Mouse (Mus musculus) cerebellum, adult 11 months (tissue): ENCODE measurements around the gene Zswim8.
A peak's percentile ranks its signal among the peaks of the same experiment; 100 is the strongest.

Experiments
- DNase-seq: peaks from one replicate; pipeline ENCODE4 v3.0.0; 2022

Gene Zswim8

GRCm38 (mm10) chr14:20733041-20733951 lies 25.9 kb downstream of the Zswim8 start:
- no peak for DNase-seq

- peak; percentile 87 for DNase-seq
Observed at GRCm38 (mm10) chr14:20733952-20734774, 26.8 kb downstream of the Zswim8 start, which contains the start of gene Ndst2. Ndst2 (minus strand) TSS chr14:20734562.

DNA sequence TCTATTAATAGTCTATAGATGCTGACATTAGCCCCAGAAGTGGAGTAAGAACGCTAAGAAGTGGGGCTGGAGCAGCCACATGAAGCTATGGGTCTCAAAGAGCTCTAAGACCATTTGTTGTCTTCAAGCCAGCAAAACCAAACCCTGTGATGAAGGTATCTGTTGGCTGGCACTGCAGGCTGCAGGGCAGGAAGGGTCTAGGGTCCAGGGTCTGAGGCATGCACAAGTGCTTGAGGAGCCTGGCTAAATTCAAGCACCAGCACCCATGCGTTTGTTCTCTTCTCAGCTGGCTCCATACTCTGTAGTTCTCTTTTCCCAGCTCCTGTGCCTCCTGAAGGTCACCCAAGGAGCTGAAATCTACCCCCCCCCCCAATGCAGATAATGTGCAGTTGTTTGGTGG lies 27.7 kb downstream of the Zswim8 start:
- no peak for DNase-seq

- no peak for DNase-seq
Observed at GRCm38 (mm10) chr14:20735892-20736390, 28.6 kb downstream of the Zswim8 start.

DNA sequence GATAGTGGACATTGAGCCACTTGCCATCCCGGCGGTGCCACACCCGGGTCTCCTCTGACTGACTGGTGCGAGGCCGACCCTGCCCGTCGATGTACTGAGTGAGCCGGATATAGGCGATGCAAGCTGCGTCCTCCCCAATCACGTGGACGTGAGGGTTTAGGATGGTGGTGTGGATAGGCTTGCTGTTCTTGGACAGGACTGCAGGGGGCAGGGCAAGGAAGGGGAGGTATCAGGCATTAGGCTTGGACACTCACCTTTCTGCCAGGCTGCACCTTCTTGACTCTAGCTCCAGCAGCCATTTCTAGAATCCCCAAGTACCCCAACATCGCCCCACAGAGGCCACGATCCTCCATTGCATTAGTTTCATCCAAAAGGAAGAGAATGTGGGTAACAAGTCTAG lies 30.0 kb downstream of the Zswim8 start:
- peak; percentile 53 for DNase-seq

GRCm38 (mm10) chr14:20738511-20738910 lies 31.2 kb downstream of the Zswim8 start:
- DNase-seq: no peak

- DNase-seq: no peak
Observed at GRCm38 (mm10) chr14:20741301-20741700, 33.9 kb downstream of the Zswim8 start.

DNA sequence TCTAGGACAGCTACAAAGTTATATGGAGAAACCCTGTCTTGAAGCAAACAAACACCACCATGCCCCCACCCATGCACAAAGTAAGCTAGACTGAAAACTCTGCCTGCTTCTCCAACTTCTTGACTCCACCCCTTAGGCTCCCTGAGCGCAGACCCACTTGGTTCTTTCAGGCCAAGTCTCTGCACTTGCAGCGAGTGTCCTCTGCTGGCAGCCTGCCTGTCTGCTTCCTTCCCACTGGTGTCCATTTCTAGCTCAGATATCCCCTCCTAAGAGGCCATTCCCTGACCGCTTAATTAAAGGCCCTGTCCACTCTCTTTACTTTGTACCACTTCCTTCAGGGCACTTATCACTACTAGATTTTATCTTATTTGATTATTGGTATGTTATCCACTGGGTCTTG lies 36.3 kb downstream of the Zswim8 start:
- DNase-seq: no peak

DNA sequence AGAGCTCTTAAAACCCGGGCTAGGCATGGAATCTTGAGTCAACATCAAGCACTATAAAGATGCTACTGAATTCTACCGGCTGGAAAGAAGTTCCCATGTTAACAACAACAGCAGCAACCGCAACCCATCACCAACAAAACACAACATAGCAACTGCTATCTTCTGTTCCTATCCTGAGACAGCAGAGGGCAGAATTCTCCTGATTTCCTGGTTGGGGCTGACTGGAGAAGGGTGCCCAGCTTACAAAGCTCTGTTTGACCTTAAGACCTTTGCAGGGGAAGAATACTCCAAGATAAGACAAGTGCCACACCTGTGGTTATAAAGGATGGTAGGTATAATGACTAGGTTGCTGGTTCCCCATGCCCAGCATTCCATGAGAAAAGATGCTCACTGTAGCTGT lies 39.6 kb downstream of the Zswim8 start:
- no peak for DNase-seq

DNA sequence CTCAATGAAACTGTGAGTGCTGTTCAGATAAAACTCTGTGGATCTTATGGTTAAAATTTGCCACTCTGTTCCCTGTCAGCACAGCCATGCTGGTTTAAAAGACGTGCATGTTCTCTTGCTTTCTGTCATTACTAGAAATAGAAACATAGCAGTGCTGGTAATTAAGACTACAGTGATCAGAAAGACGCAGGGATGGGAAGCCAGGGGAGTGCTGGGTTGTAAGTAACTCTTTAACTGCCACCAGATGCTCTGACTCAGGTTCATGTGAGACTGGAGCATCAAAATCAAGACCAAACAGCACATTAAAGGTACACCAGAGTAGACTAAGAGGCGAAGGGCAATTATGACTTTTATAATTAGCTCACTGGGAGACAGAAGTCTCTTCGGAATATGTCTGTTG lies 41.0 kb downstream of the Zswim8 start:
- DNase-seq: no peak

DNA sequence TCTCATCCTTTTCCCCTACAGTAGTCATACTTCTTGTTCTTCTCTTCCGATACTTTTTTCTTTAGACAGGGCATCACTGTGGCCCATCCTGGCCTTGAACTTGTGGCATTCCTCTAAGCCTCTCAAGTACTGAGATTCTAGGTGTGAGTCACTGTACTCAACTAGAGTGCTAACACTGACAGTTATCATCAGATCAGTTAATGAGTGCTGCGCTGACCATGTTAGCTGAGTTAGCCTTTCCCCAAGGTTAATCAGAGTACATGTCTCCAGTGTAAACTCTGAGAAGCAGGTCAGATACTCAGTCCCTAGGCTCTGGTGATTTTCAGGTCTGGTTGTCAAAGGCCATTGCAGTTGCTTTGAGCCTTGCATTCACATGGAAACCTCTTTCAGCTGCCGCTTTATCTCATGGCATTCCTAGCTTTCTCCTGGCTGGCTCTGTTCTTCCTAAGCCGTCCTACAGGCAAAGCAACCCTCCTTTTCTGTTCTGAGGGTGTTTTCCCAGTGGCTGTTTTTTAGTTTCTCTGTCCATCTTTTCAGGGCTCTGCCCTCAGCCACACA lies 42.2 kb downstream of the Zswim8 start:
- DNase-seq: no peak

DNA sequence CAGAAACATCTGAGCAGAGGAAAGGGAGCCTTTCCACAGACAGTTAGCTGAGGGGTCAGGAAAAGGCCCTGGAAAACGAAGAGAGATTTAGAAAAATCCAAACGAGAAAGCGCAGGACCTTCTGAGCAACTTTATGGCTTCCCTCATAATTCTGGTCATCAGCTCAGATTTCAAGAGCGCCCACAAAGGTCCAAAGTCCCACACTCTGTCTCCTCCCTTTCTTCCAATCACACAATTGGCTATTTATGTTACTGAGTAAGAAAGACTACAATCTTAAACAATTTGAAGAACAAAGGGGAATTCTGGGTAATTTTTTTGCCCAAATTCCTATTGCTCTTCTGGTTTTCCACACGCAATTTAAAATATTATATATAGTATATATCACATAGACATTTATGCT lies 43.2 kb downstream of the Zswim8 start:
- no peak for DNase-seq

DNA sequence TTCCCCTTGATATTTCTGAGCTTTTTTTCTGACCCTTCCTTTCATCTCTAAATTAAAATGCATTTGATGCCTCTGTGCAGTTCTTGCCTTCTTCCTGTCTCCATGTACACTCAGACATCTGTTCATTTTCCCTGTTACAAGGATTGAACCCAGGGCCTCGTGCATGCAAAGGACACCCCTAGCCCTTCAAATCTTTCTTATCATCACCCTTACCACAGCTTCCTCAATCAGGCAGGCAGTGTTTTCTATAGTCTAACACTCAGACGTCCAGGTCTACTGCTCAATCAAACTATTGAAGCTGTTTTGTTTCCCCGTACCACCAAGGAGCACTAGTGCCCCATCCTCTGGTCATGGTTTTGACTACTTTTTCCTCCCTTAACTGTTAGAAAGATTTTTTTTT lies 46.4 kb downstream of the Zswim8 start:
- DNase-seq: no peak

DNA sequence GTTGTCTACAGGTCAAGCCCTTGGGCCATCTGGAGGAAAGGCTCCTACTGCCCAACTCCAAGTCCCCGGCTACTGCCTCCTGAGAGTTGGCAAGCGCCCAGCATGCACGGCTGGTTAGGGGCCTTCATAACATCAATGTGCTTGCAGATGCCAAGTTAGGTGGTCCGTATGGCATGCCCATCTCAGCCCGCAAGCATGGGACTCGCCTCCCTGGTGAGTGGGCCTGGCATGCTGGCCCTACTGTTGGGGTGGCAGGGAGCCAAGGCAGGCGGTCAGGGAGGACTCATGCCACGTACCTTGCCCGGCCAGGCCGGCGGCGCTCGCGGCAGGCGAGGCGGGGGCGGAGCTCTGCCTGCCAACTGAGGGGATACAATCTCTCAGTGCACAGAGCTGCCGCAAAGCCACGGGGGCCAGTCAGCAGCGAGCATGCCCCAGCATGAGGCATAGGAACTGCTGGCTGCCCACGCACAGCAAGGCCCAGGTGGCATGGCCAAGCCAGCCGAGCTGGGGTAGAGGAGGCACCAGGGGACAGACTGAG lies 50.1 kb downstream of the Zswim8 start:
- peak; percentile 89 for DNase-seq

DNA sequence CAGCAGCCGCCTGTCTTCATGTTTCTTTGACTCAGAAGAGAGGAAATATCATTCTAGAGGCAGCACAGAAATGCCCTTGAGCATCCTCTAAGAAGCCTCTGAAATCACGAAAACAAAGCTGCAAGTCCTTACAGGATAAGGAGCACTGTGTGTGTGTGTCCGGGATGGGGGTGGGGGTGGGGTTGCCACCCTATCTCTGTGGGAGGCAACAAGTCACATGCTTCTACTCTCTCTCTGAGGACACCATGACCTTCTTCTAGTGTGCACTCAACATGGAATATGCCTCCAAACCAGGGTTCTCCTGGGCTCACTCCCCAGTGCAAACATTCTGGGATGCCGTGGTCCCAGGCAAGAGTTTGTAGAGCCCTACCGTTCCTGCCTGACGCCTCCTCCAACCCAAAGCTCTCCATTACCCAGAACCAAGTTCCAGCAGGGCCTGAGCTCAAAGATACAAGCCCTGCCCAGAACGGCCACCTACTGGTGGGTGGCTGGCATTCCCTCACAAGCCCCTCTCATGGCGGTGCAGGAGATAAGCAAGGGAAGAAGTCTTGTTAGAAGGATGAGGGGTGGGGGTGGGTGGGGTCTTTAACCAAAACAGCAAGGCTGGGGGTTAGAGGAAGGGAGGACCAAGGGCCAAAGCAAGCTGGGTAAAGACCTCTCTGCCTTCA lies 51.5 kb downstream of the Zswim8 start:
- DNase-seq: no peak

DNA sequence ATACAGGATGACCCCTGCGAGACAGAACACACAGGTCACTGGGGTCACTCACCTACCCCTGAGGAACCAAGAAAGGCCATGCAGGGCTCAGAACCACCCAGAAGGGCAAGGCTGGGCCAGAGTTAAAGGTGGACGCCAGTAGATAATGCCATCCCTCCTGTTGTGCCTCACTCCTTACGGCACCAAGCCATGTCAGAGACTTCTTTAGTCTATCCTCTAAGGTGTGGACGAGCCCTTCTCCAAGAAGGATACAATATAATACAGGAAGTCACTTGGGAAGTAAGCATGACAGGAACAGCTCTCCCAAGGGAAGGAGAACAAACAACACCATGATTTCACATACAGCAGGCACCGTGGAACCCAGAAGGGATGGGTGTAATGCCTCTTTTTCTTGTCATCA lies 57.6 kb downstream of the Zswim8 start:
- no peak for DNase-seq

DNA sequence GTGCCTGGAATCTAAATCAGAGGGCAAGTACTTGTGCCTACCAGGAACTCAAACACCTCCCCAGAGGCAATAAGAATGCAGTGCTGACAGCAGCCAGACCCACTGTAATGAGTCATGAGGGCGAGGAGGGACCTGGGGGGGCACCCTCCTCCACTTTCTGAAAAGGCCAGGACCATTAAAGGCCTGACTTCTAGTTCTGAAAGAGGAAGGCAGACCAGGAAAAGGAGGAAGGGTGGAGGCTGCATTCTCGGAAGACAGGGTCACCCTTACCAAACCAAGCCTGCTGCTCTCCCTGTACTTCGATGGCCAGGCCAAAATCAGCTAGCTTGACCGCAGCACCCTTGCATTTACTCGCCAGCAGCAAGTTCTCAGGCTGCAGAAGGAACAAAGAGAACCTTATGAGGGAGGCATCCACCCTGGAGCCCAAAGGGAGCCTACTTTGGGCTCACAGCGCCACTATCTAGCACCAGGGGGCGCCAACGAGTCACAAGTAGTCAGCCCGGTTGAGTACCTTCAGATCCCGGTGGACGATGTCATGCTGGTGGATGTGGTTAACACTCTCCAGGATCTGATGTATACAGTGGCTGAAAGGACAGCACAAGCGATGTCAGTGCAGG lies 58.4 kb downstream of the Zswim8 start:
- DNase-seq: peak; percentile 80

GRCm38 (mm10) chr14:20767936-20768335 lies 60.6 kb downstream of the Zswim8 start:
- no peak for DNase-seq

GRCm38 (mm10) chr14:20768581-20768980 lies 61.2 kb downstream of the Zswim8 start:
- DNase-seq: no peak

GRCm38 (mm10) chr14:20771941-20772340 lies 64.6 kb downstream of the Zswim8 start:
- DNase-seq: no peak

DNA sequence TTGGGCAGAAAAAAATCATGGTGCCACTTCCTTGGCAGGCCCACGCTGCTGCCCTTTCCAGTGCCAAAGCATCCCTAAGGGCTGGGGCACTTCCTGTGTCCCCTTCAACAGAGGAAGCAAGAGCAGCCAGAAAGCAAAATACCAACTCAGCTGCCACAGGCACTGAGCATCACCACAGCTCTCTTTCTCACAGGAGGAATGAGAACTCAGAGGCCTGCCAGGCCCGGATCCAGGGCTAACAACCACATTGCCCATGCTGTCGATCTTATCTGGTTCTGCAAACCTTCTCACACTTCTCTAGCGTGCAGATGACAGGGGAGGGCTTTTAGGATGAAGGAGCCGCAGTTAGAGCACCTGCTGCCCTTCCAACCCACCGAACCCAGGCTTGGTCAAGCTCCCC lies 65.5 kb downstream of the Zswim8 start:
- DNase-seq: no peak
